Mouse (Mus musculus) thymus, postnatal 10 days (tissue): Measurements from ENCODE around the gene Kirrel2.
A peak's percentile ranks its signal among the peaks of the same experiment; 100 is the strongest.
"Not testable (repeated sequence)": the region's sequence is repeated elsewhere in the genome, so short reads cannot be mapped to it uniquely, and the experiment has no call there.

ENCODE experiments used
- DNase-seq, 2 experiments: peaks; one replicate each; pipeline ENCODE4 v3.0.0; 2021; ENCODE audit warnings: low spot score in 2 of 2

Gene Kirrel2

GRCm38 (mm10) chr7:30457629-30458330 is at the start of gene Kirrel2, which contains the start of gene Nphs1:
Gene Kirrel2, minus strand, starts transcription at chr7:30457690.
Gene Nphs1, plus strand, starts transcription at chr7:30458315.
- no peak for DNase-seq

DNA sequence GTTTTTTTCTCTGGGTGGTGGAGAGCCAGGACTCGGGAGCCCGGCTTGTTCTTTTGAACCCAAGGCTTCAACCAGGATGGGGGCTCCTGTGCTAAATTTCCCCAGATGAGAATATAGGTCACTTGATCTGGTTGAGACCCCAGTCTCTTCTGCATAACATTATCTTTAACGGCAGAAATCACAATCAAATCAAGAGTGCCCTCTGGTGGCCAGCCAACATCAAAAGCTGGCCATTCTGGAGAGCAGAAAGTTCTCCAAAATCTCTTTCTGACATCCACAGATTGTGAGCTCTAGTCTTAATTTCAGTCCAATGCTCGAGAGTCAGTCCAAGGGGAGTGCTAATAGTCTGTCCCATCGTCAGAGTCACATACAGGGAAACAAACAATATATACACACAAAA is 43.7 kb upstream of the Kirrel2 start:
- DNase-seq, result not testable (repeated sequence)

DNA sequence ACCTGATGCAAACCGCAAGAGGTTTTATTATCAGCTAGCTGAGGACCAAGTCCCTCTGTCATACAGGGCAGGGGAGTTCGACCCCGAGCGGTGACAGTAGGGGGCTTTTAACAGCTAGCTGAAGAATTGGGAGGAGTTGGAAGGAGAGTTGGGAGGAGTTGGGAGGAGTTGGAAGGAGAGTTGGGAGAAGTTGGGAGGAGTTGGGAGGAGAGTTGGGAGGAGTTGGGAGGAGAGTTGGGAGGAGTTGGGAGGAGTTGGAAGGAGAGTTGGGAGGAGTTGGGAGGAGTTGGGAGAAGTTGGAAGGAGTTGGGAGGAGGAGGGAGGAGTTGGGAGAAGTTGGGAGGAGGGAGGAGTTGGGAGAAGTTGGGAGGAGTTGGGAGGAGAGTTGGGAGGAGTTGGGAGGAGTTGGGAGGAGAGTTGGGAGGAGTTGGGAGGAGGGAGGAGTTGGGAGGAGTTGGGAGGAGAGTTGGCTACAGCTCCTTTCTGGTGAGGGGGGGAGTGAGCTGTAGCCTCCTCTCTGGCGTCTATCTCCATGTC is 38.1 kb upstream of the Kirrel2 start:
- not testable (repeated sequence) for DNase-seq

GRCm38 (mm10) chr7:30493401-30493931 is 36.0 kb upstream of the Kirrel2 start, which contains the start of gene Prodh2:
Gene Prodh2, plus strand, starts transcription at chr7:30493622.
- DNase-seq, result no peak

DNA sequence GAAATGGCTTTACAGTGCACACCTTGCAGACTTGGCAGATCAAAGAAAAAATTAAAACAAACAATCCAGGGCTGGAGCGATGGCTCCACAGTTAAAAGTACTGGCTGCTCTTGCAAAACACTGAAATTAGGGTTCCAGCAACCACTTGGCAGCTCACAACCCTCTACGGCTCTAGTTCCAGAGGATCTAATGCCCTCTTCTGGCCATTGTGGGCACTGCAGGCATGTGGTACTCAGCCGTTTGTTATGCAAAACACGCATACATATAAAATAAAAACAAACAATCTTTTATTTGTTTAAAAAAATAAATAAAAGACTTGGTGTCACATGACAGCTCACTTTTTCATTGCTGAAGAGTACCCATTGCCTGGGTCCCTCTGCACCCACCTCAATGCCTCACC is 35.3 kb upstream of the Kirrel2 start:
- peak; percentile 44 to 84 for DNase-seq

DNA sequence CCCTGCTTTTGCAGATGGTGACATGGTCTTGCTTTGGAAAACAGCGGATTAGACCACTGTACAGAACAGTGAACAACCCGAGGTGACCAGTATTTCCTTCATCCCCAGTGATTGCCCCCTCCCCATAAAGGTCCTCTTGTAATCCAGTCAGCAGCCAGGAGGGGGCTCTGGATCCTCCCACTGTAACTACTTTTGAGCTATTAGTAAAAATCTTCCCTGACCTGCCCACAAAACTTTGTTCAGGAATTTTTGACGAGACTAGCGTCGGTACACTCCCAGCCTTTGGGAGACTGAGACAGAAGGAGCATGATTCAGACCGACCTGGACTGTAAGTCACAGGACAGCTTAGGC is 33.4 kb upstream of the Kirrel2 start:
- DNase-seq, result no peak

- peak in 1 of 2 experiments; percentile 53 for DNase-seq
These were observed 32.9 kb upstream of the Kirrel2 start for GRCm38 (mm10) chr7:30490251-30490956.

DNA sequence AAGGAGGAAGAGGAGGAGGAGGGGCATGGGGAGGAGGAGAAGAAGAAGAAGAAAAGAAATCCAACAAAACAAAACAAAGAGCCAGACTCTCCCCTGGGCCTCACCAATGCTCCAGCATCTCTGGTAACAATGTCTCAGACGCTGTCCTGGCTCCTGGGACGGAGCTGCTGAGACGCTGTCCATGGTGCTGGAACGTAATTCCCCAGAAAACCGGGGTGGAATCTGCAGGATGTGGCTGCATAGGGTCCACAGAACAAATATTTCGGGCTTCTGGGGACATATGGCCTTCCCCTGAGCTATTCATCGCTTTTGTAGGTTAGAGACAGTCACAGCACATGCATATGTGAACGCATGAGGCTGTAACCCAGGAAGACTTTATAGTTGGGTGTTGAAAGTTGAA is 26.8 kb upstream of the Kirrel2 start:
- DNase-seq, result no peak

DNA sequence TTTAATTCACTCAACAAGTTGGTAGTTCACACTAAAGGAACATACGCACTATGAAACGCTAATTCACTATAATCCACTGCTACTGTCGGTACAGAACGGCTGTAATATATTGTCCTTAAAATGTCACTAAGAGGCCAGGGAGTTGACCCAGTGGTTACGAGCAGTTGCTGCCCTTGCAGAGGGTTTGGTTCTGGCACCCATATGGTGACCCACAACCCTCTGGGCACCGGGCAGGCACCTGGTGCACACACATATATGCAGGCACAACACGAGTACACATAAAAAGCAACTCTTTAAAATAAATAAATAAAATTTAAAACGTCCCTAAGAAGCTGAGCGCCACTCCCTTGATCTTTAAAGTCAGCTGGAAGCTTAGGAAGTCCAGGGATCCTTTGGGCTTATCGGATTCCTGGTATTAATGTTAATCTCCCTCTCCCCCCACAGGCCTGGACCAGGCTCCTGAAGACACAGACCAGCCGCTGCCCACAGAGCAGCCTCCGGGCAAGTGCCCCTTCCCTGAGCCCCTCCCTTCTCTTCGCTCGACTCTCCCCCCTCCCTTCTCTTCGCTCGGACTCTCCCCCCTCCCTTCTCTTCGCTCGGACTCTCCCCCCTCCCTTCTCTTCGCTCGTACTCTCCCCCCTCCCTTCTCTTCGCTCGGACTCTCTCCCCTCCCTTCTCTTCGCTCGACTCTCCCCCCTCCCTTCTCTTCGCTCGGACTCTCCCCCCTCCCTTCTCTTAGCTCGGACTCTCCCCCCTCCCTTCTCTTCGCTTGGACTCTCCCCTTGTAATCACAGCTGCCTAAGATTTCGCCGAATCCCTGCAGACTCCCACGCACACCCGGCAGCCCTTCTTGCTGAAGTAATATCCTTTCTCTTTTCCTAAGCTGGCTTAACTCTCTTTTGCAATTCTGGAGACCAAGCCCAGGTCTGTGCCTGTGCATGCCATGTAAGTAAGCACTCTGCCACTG is 20.2 kb upstream of the Kirrel2 start:
- DNase-seq, result no peak

DNA sequence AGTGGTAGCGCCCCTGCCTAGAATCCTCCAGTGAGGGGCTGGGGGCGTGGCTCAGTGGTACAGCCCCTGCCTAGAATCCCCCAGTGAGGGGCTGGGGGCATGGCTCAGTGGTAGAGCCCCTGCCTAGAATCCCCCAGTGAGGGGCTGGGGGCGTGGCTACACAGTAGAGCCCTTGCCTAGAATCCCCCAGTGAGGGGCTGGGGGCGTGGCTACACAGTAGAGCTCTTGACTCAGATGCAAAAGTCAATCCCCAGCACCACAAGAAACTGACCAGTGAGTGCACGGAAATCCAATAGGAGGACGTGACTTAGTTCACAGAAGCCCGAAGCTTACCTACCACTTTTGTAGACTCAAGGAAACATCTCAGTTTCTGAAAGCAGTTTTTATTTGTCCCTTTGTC is 18.6 kb upstream of the Kirrel2 start:
- not testable (repeated sequence) for DNase-seq

DNA sequence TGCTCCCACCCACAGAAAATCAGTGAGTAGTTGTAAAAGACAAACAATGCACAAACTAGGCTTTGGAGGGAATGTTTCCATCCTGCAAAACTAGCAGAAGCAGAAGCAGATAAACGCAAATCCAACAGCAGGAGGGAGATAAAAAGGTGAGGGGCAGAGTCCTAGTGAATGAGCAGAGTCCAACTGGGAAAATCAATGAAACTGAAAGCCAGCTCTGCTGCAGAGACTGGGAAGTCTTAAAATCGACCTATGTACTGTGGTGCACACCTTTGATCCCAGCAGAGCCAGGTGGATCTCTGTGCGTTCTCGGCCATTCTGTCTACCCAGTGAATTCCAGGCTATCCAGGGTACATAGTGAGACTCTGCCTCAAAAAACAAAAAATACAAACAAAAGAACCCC is 17.5 kb upstream of the Kirrel2 start:
- no peak for DNase-seq

- DNase-seq, result peak in 1 of 2 experiments; percentile 59
These were observed 14.9 kb upstream of the Kirrel2 start for GRCm38 (mm10) chr7:30472411-30472810.

DNA sequence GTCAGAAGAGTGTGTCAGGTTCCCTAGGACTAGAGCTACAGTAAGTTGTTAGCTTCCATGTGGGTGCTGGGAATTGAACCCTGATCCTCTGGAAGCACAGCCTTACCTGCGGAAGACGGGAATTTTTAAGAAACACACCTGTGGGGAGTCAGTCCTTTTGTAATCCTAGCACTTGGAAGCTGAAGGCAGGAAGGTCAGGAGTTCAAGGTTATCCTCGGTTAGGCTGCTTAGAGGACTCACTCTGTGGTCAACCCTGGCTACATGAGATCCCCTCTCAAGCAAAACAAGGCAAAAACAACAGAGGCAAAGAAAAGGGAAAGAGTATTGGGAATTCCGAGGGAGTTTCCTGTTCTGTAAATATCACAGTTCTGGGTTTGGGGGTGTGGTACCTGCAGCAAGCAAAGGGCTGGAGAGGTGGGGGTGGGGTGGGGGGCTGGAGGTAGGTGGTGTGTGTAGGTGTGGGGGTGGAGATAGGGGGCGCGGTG is 7.4 kb upstream of the Kirrel2 start:
- no peak for DNase-seq

- DNase-seq, result no peak
These were observed 6.5 kb upstream of the Kirrel2 start for GRCm38 (mm10) chr7:30463996-30464395.

DNA sequence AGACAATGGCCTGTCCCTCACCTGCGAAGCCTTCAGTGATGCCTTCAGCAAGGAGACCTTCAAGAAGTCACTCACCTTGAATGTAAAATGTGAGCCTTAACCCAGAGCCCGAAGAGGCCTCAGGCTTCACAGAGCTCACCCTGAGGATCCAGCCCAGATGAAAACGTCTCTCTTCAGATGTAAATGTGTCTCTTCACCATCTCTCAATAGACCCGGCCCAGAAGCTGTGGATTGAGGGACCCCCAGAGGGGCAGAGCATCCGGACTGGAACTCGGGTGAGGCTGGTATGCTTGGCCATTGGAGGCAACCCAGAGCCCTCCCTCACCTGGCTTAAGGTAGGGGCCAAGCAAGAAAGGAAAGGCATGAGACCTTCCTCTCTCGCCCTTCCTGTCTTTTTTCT is 6.1 kb upstream of the Kirrel2 start:
- DNase-seq, result no peak

DNA sequence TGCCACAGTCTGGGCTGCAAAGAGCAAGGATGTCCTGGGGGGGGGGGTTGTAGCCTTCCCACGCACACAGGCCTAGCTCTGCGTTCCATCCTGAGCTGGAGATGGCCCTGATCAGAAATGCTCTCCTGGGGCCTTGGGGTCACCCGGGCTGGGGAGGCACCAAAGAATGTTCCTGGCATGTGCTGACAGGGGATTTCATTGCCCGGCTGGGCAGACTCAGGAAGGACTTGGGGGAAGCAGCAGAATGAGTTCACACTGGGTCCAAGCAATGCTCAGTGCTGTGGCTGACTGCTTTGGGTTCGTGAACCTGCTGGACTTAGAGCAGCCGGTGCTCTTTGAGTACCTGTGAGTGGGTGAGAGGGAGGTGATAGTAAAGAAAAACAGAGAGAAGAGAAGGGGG is 2.0 kb upstream of the Kirrel2 start:
- no peak for DNase-seq

- no peak for DNase-seq
These were observed 420 bp downstream of the Kirrel2 start for GRCm38 (mm10) chr7:30456911-30457628.

DNA sequence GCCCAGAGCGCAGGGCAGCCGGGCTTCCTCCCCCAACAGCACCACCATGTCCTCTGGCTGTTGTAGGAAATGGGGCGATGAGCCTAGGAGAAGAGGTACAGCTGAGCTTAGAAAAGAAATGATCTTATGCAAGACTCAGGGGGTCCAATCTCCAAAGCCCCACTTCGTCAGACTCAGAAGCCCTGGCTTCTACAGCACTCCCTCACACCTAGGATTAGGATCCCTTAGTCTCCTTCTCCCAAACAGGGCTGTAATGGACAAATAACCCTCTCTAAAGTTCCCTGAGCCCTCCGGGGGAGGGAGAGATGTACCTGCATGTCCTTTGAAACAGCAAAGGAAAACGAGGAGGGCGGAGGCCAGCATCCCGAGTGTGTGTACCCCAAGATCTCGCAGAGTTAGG is 1.0 kb downstream of the Kirrel2 start:
- DNase-seq, result no peak

- DNase-seq, result no peak
These were observed 3.2 kb downstream of the Kirrel2 start for GRCm38 (mm10) chr7:30454259-30454658.

- no peak for DNase-seq
These were observed 3.7 kb downstream of the Kirrel2 start for GRCm38 (mm10) chr7:30453766-30454165.

- DNase-seq, result no peak
These were observed 4.2 kb downstream of the Kirrel2 start for GRCm38 (mm10) chr7:30453327-30453726.
